Mouse (Mus musculus) embryonic facial prominence, embryonic 11.5 days (tissue): Measurements from ENCODE around the gene Pxdc1. TPM values are rescaled to one million over a fixed set of nuclear protein-coding genes. Genes with fewer than 3 reads are reported as not detected.

Experiments used
- ATAC-seq: fragments of 200-750 bp; cut with Nextera tagmentation; replicated peaks from 2 replicates; pipeline ENCODE4 v1.8.0; 2017; ENCODE audit warnings: low read depth; ENCODE audit not compliant: insufficient number of reproducible peaks, low FRiP score, low TSS enrichment
- DNase-seq: peaks from one replicate; pipeline ENCODE4 v3.0.0-alpha.2; 2015; ENCODE audit warnings: low spot score
- H3K27ac ChIP-seq: fragments of 300-500 bp; sonication (generic); replicated peaks from 2 replicates; pipeline ENCODE4 v1.5.1; 2014; ENCODE audit warnings: mild to moderate bottlenecking, low read depth, low read length, control low read depth
- H3K27me3 ChIP-seq: fragments of 300-500 bp; sonication (generic); 2 replicates; pipeline ENCODE4 v1.6.1; 2014; ENCODE audit warnings: mild to moderate bottlenecking, low read length, moderate library complexity, mixed read lengths; ENCODE audit not compliant: control insufficient read depth, insufficient read depth
- H3K36me3 ChIP-seq: fragments of 300-500 bp; sonication (generic); replicated peaks from 2 replicates; pipeline ENCODE4 v1.6.1; 2014; ENCODE audit warnings: low read depth, mild to moderate bottlenecking, low read length, moderate library complexity, mixed read lengths; ENCODE audit not compliant: control insufficient read depth, insufficient read depth
- H3K4me1 ChIP-seq: fragments of 300-500 bp; sonication (generic); 2 replicates; pipeline ENCODE4 v1.6.1; 2014; ENCODE audit warnings: low read length, mixed read lengths; ENCODE audit not compliant: control insufficient read depth, insufficient read depth
- H3K4me2 ChIP-seq: fragments of 300-500 bp; sonication (generic); 2 replicates; pipeline ENCODE4 v1.6.1; 2014; ENCODE audit warnings: low read depth, mild to moderate bottlenecking, control low read depth, low read length, moderate library complexity
- H3K4me3 ChIP-seq: fragments of 300-500 bp; sonication (generic); 2 replicates; pipeline ENCODE4 v1.5.1; 2014; ENCODE audit warnings: low read depth, low read length, control low read depth
- H3K9ac ChIP-seq: fragments of 300-500 bp; sonication (generic); replicated peaks from 2 replicates; pipeline ENCODE4 v1.6.1; 2014; ENCODE audit warnings: mild to moderate bottlenecking, control low read depth, low read length
- H3K9me3 ChIP-seq: fragments of 300-500 bp; sonication (generic); replicated peaks from 2 replicates; pipeline ENCODE4 v1.6.1; 2016; ENCODE audit warnings: mild to moderate bottlenecking, low read length, inconsistent platforms, mixed read lengths; ENCODE audit not compliant: control insufficient read depth
- WGBS: fragments of 180-500 bp; shearing (Covaris S2); extraction: QIAGEN DNeasy Blood & Tissue Kit; methylation state at CpG from one replicate; pipeline ENCODE4 v1.1.7; 2014; 5-methylcytosine and 5-hydroxymethylcytosine counted together
- polyA plus RNA-seq: library from polyadenylated mRNA; unstranded; fragments of >200 nt; fragmentation: Nextera tagmentation; extraction: Ambion mirVana; gene quantifications from 2 replicates; pipeline ENCODE4 v1.2.1, GENCODE M21; 2014

The Pxdc1 gene
- polyA plus RNA-seq, 1 experiment from 2014 or later, result 8.0 TPM

- DNase-seq (no peak), ATAC-seq (no peak)
- Histone ChIP-seq H3K4me3 (no peak overlapping the region), H3K9ac (no peak overlapping the region), H3K36me3 (no peaks in the 10 kb centered on the region), H3K4me2 (no peak overlapping the region), H3K27ac (no peak overlapping the region), H3K4me1 (no peaks in the 10 kb centered on the region), H3K9me3 (no peaks in the 10 kb centered on the region), H3K27me3 (no peaks in the 10 kb centered on the region)
- WGBS, result 86% methylated on average over 9 of the region's 9 CpGs
Observed at GRCm38 (mm10) chr13:34683270-34683669, 30.0 kb upstream of the Pxdc1 start.

- Histone ChIP-seq H3K27ac (no peak overlapping the region), H3K9ac (no peak overlapping the region), H3K27me3 (no peaks in the 10 kb centered on the region), H3K4me1 (no peaks in the 10 kb centered on the region), H3K9me3 (no peaks in the 10 kb centered on the region), H3K36me3 (no peaks in the 10 kb centered on the region), H3K4me2 (no peak overlapping the region), H3K4me3 (no peak overlapping the region)
- no peak for ATAC-seq
- DNase-seq, result no peak
- 70% methylated on average over 5 of the region's 5 CpGs for WGBS
Observed at GRCm38 (mm10) chr13:34676507-34676906, 23.2 kb upstream of the Pxdc1 start.

- DNase-seq (no peak), ATAC-seq (no peak)
- no peak overlapping the region for H3K9ac ChIP-seq
- no peaks in the 10 kb centered on the region for H3K9me3 ChIP-seq
- H3K4me3 ChIP-seq, result no peak overlapping the region
- no peaks in the 10 kb centered on the region for H3K4me1 ChIP-seq
- H3K27me3 ChIP-seq, result no peaks in the 10 kb centered on the region
- no peak overlapping the region for H3K27ac ChIP-seq
- WGBS, result 62% methylated on average over 7 of the region's 7 CpGs
- no peaks in the 10 kb centered on the region for H3K36me3 ChIP-seq
- H3K4me2 ChIP-seq, result no peak overlapping the region
Observed at GRCm38 (mm10) chr13:34675847-34676383, 22.6 kb upstream of the Pxdc1 start.

GRCm38 (mm10) chr13:34673354-34673753 is 20.1 kb upstream of the Pxdc1 start:
- no peak overlapping the region for H3K9ac ChIP-seq
- no peak overlapping the region for H3K4me3 ChIP-seq
- WGBS, result 87% methylated on average over 5 of the region's 5 CpGs
- H3K9me3 ChIP-seq, result no peaks in the 10 kb centered on the region
- no peaks in the 10 kb centered on the region for H3K4me1 ChIP-seq
- H3K4me2 ChIP-seq, result no peak overlapping the region
- DNase-seq (no peak), ATAC-seq (no peak)
- no peaks in the 10 kb centered on the region for H3K27me3 ChIP-seq
- H3K36me3 ChIP-seq, result no peaks in the 10 kb centered on the region
- no peak overlapping the region for H3K27ac ChIP-seq

- H3K27ac ChIP-seq, result no peak overlapping the region
- WGBS, result 71% methylated on average over 16 of the region's 16 CpGs
- H3K9ac ChIP-seq, result no peak overlapping the region
- DNase-seq, result no peak
- H3K4me2 ChIP-seq, result no peak overlapping the region
- no peaks in the 10 kb centered on the region for H3K36me3 ChIP-seq
- H3K4me3 ChIP-seq, result no peak overlapping the region
- no peak for ATAC-seq
- no peaks in the 10 kb centered on the region for H3K9me3 ChIP-seq
- no peaks in the 10 kb centered on the region for H3K4me1 ChIP-seq
- H3K27me3 ChIP-seq, result no peaks in the 10 kb centered on the region
Observed at GRCm38 (mm10) chr13:34669919-34670865, 16.9 kb upstream of the Pxdc1 start.

GRCm38 (mm10) chr13:34667197-34667596 is 13.9 kb upstream of the Pxdc1 start:
- no peak overlapping the region for H3K27ac ChIP-seq
- ATAC-seq (no peak), DNase-seq (no peak)
- H3K27me3 ChIP-seq, result no peaks in the 10 kb centered on the region
- no peak overlapping the region for H3K4me3 ChIP-seq
- no peaks in the 10 kb centered on the region for H3K9me3 ChIP-seq
- no peaks in the 10 kb centered on the region for H3K4me1 ChIP-seq
- 83% methylated on average over 8 of the region's 8 CpGs for WGBS
- H3K9ac ChIP-seq, result no peak overlapping the region
- no peaks in the 10 kb centered on the region for H3K36me3 ChIP-seq
- no peak overlapping the region for H3K4me2 ChIP-seq

GRCm38 (mm10) chr13:34665074-34665473 is 11.8 kb upstream of the Pxdc1 start:
- H3K9ac ChIP-seq, result no peak overlapping the region
- no peaks in the 10 kb centered on the region for H3K4me1 ChIP-seq
- H3K36me3 ChIP-seq, result no peaks in the 10 kb centered on the region
- DNase-seq (no peak), ATAC-seq (no peak)
- no peak overlapping the region for H3K27ac ChIP-seq
- H3K9me3 ChIP-seq, result no peaks in the 10 kb centered on the region
- H3K4me3 ChIP-seq, result no peak overlapping the region
- 86% methylated on average over 4 of the region's 4 CpGs for WGBS
- H3K4me2 ChIP-seq, result no peak overlapping the region
- no peaks in the 10 kb centered on the region for H3K27me3 ChIP-seq

- H3K9ac ChIP-seq, result no peak overlapping the region
- H3K4me2 ChIP-seq, result no peak overlapping the region
- H3K9me3 ChIP-seq, result no peaks in the 10 kb centered on the region
- DNase-seq (no peak), ATAC-seq (no peak)
- H3K27ac ChIP-seq, result no peak overlapping the region
- H3K27me3 ChIP-seq, result no peaks in the 10 kb centered on the region
- WGBS, result 80% methylated on average over 6 of the region's 6 CpGs
- no peak overlapping the region for H3K4me3 ChIP-seq
- H3K36me3 ChIP-seq, result no peaks in the 10 kb centered on the region
- no peaks in the 10 kb centered on the region for H3K4me1 ChIP-seq
Observed at GRCm38 (mm10) chr13:34663762-34664161, 10.5 kb upstream of the Pxdc1 start.
